Mouse (Mus musculus) liver, embryonic 14.5 days (tissue): ENCODE measurements at regions not wholly inside any gene's neighbourhood (a gene's known extent, or its start where the extent isn't known, plus 50 kb on each side); places are given as distances from the start of the nearest gene placed in this dataset.

Source experiments
- ATAC-seq: fragments of 200-750 bp; cut with Nextera tagmentation; 2 replicates; pipeline ENCODE4 v1.8.0; 2017; ENCODE audit warnings: moderate number of reproducible peaks, mild to moderate bottlenecking, moderate library complexity; ENCODE audit not compliant: insufficient read depth
- DNase-seq, 3 experiments: peaks; one replicate each; pipeline ENCODE4 v3.0.0-alpha.2; 2012 to 2013; ENCODE audit warnings: low read depth in 3 of 3, low spot score in 3 of 3
- H3K27ac ChIP-seq: fragments of 300-500 bp; sonication (generic); 2 replicates; pipeline ENCODE4 v1.5.1; 2014; ENCODE audit warnings: moderate library complexity, mild to moderate bottlenecking, control low read depth, inconsistent platforms
- H3K27me3 ChIP-seq: fragments of 300-500 bp; sonication (generic); 2 replicates; pipeline ENCODE4 v1.6.1; 2014; ENCODE audit warnings: mild to moderate bottlenecking, low read length, moderate library complexity; ENCODE audit not compliant: control insufficient read depth, insufficient read depth
- H3K36me3 ChIP-seq: fragments of 300-500 bp; sonication (generic); replicated peaks from 2 replicates; pipeline ENCODE4 v1.6.1; 2014; ENCODE audit warnings: low read depth; ENCODE audit not compliant: control insufficient read depth, insufficient read depth
- H3K4me1 ChIP-seq, 2 experiments: fragments of 200-500 bp in 1 of 2; fragments of 300-500 bp in 1 of 2; sonication (generic) in 1 of 2; replicated peaks; 2 replicates each; pipeline ENCODE4 v1.6.1; 2012 to 2014; ENCODE audit warnings: antibody characterized with exemption in 1 of 2, inconsistent platforms in 1 of 2, low read length in 1 of 2; ENCODE audit not compliant: control insufficient read depth in 2 of 2, insufficient read depth in 2 of 2
- H3K4me2 ChIP-seq: fragments of 300-500 bp; sonication (generic); 2 replicates; pipeline ENCODE4 v1.6.1; 2014; ENCODE audit warnings: low read depth, mild to moderate bottlenecking, control low read depth, moderate library complexity
- H3K4me3 ChIP-seq, 2 experiments: fragments of 200-500 bp in 1 of 2; fragments of 300-500 bp in 1 of 2; sonication (generic) in 1 of 2; 2 replicates each; pipeline ENCODE4 v1.5.1; 2012 to 2014; ENCODE audit warnings: low read depth in 2 of 2, low read length in 2 of 2, mild to moderate bottlenecking in 2 of 2, control low read depth in 1 of 2, inconsistent platforms in 1 of 2, moderate library complexity in 1 of 2; ENCODE audit not compliant: insufficient read depth in 1 of 2
- H3K9ac ChIP-seq: fragments of 300-500 bp; sonication (generic); replicated peaks from 2 replicates; pipeline ENCODE4 v1.6.1; 2014; ENCODE audit warnings: mild to moderate bottlenecking, control low read depth, moderate library complexity
- H3K9me3 ChIP-seq: fragments of 300-500 bp; sonication (generic); 2 replicates; pipeline ENCODE4 v1.6.1; 2016; ENCODE audit warnings: low read length, mixed read lengths; ENCODE audit not compliant: control insufficient read depth
- CTCF ChIP-seq: IDR thresholded peaks from 2 replicates; pipeline ENCODE4 v1.5.1; 2016; ENCODE audit warnings: antibody characterized with exemption, low read depth, control low read depth
- EP300 ChIP-seq: IDR thresholded peaks from 2 replicates; pipeline ENCODE4 v1.6.1; 2016; ENCODE audit warnings: antibody characterized with exemption, low read depth
- WGBS: fragments of 180-500 bp; shearing (Covaris S2); extraction: QIAGEN DNeasy Blood & Tissue Kit; methylation state at CpG from one replicate; pipeline ENCODE4 v1.1.7; 2014; ENCODE audit not compliant: insufficient replicate concordance; 5-methylcytosine and 5-hydroxymethylcytosine counted together

DNA sequence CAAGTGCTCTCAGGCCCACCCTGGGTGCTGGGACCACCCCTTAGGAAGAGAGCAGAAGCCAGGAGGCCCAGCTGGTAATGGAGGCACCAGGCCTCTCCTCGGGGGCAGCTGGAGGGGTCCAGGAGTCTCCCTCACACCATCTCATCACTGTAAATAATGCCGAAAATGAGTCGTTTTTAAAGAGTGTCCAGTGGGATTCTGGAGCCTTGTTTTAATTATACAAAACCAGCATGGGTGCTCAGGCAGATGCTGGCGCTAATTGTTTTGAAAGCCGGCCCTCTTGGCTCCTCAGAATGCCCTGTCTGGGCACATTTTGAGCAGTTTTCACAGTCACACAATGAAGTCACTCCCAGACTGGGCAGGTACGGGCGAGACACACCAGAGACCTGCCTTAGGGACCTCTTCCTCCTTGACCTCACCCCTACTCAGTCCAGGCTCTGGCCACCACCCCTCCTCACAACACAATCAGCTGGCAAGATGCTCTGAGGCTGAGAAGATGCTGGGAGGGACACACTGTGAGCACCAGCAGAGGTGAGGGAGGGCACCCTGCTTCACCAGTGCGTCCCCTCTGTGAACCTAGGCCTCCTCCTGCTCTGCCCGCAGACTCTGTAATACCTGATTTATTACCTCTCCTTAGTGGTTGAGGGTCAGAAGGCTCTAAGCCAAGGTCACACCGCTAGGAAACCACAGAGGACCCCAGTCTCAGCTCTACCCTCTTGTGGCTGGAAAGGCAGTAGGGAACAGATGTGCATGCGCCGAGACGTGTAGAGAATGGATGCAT, 217.7 kb upstream of the Mvb12b start:
- Histone ChIP-seq H3K36me3 (no peaks in the 10 kb centered on the region), H3K9ac (no peak overlapping the region), H3K27me3 (no peaks in the 10 kb centered on the region), H3K4me1 (no peaks in the 10 kb centered on the region), H3K4me3 (no peak overlapping the region), H3K27ac (no peak overlapping the region), H3K9me3 (no peaks in the 10 kb centered on the region), H3K4me2 (no peak overlapping the region)
- no peak for TF ChIP-seq CTCF
- TF ChIP-seq EP300 = no peak
- DNase-seq (no peak), ATAC-seq (no peak)
- WGBS = 58% methylated on average over 13 of the region's 13 CpGs

DNA sequence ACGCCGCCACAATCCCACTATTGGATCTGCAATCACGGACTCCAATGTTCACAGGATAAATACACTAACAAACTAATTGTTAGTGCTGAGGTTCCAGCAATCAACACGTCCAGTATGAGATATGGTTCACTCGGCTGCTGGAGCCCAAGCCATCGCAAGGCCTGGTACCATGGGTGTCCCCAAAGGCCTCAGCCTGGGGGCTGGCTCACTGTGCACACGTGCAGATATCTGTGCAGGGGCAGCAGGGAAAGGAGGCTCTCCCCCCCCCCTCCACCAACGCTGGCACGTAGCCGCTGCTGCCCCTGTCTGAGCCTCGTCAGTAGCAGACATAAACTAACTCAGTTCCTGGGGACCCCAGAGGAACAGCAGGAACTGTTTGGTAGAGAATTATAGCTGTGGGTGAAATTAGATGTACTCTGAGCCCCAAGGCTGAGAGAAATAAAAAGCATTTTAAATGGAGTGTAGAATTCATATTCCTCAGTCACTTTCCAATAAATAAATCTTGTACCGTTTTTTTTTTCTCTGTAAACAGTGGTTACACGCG, 210.3 kb upstream of the Mvb12b start:
- no peaks in the 10 kb centered on the region for H3K36me3 ChIP-seq
- TF ChIP-seq CTCF (no peak), EP300 (no peak)
- H3K9ac ChIP-seq = no peak overlapping the region
- WGBS = 62% methylated on average over 14 of the region's 14 CpGs
- no peak overlapping the region for H3K27ac ChIP-seq
- ATAC-seq (no peak), DNase-seq (no peak)
- H3K9me3 ChIP-seq = no peaks in the 10 kb centered on the region
- H3K27me3 ChIP-seq = no peaks in the 10 kb centered on the region
- H3K4me1 ChIP-seq = no peaks in the 10 kb centered on the region
- no peak overlapping the region for H3K4me2 ChIP-seq
- no peak overlapping the region for H3K4me3 ChIP-seq

GRCm38 (mm10) chr2:34096561-34096960, 208.8 kb upstream of the Mvb12b start:
- ATAC-seq = no peak
- Histone ChIP-seq H3K4me3 (no peak overlapping the region), H3K27ac (no peak overlapping the region), H3K9ac (no peak overlapping the region), H3K36me3 (no peaks in the 10 kb centered on the region), H3K9me3 (no peaks in the 10 kb centered on the region), H3K4me2 (no peak overlapping the region), H3K27me3 (no peaks in the 10 kb centered on the region), H3K4me1 (no peaks in the 10 kb centered on the region)
- no peak for DNase-seq
- TF ChIP-seq CTCF = no peak
- no peak for TF ChIP-seq EP300

GRCm38 (mm10) chr2:34088832-34089231, 201.1 kb upstream of the Mvb12b start:
- Histone ChIP-seq H3K4me1 (no peaks in the 10 kb centered on the region), H3K36me3 (no peaks in the 10 kb centered on the region), H3K27ac (no peak overlapping the region), H3K9me3 (no peaks in the 10 kb centered on the region), H3K4me3 (no peak overlapping the region), H3K27me3 (no peaks in the 10 kb centered on the region), H3K4me2 (no peak overlapping the region), H3K9ac (no peak overlapping the region)
- no peak for DNase-seq
- ATAC-seq = no peak
- WGBS = 31% methylated on average over 4 of the region's 4 CpGs
- TF ChIP-seq CTCF = no peak
- TF ChIP-seq EP300 = no peak

DNA sequence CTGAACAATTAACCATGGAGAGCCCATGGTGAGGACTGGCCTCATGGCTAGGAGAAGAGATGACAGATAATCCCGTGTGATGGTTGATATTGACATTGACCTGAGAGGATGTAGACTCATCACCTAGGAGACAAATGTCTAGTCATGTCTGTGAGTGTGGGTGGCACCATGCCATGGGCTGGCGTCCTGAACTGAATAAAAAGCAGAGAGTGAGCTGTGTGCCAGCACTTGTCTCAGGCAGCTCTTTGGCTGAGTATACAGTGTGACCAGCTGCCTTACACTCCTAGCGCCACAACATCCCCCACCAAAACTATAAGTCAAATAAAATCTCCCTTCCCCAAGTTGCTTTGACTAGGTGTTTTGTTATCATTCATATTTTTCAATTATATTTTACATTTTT, 198.4 kb upstream of the Mvb12b start:
- DNase-seq (no peak), ATAC-seq (no peak)
- TF ChIP-seq CTCF (no peak), EP300 (no peak)
- H3K4me2 ChIP-seq = no peak overlapping the region
- no peaks in the 10 kb centered on the region for H3K9me3 ChIP-seq
- no peaks in the 10 kb centered on the region for H3K27me3 ChIP-seq
- H3K4me3 ChIP-seq = no peak overlapping the region
- no peak overlapping the region for H3K27ac ChIP-seq
- 64% methylated on average over 3 of the region's 3 CpGs for WGBS
- no peaks in the 10 kb centered on the region for H3K4me1 ChIP-seq
- no peak overlapping the region for H3K9ac ChIP-seq
- H3K36me3 ChIP-seq = no peaks in the 10 kb centered on the region
